Mouse (Mus musculus): Measurements from ENCODE around the gene Kif5c. TPM values are rescaled to one million over a fixed set of nuclear protein-coding genes. Genes with fewer than 3 reads are reported as not detected.

The Kif5c gene
- total RNA-seq, 2 experiments from 2014 or later, result 0.88 to 1.4 TPM

GRCm38 (mm10) chr2:49748628-49749342 is 129.7 kb downstream of the Kif5c start:
- DNase-seq, result peak; percentile 45

- no peak for DNase-seq
These were observed 130.9 kb downstream of the Kif5c start for GRCm38 (mm10) chr2:49749730-49750576.

- DNase-seq, result no peak
These were observed 132.6 kb downstream of the Kif5c start for GRCm38 (mm10) chr2:49751544-49752210.

- DNase-seq, result no peak
These were observed 133.1 kb downstream of the Kif5c start for GRCm38 (mm10) chr2:49752211-49752607.

GRCm38 (mm10) chr2:49753062-49753461 is 134.0 kb downstream of the Kif5c start:
- no peak for DNase-seq

GRCm38 (mm10) chr2:49755054-49755453 is 136.0 kb downstream of the Kif5c start:
- no peak for DNase-seq

GRCm38 (mm10) chr2:49757616-49758015 is 138.5 kb downstream of the Kif5c start:
- DNase-seq, result no peak

GRCm38 (mm10) chr2:49764331-49764946 is 145.3 kb downstream of the Kif5c start:
- DNase-seq, result peak; percentile 54

GRCm38 (mm10) chr2:49768916-49769315 is 149.8 kb downstream of the Kif5c start:
- DNase-seq, result no peak

- no peak for DNase-seq
These were observed 151.3 kb downstream of the Kif5c start for GRCm38 (mm10) chr2:49770440-49770839.

- DNase-seq, result no peak
These were observed 152.1 kb downstream of the Kif5c start for GRCm38 (mm10) chr2:49771172-49771571.

GRCm38 (mm10) chr2:49773194-49773931 is 154.3 kb downstream of the Kif5c start:
- DNase-seq, result no peak

- no peak for DNase-seq
These were observed 155.1 kb downstream of the Kif5c start for GRCm38 (mm10) chr2:49774180-49774579.

- no peak for DNase-seq
These were observed 156.1 kb downstream of the Kif5c start for GRCm38 (mm10) chr2:49775187-49775586.

- DNase-seq, result no peak
These were observed 156.6 kb downstream of the Kif5c start for GRCm38 (mm10) chr2:49775735-49776134.

GRCm38 (mm10) chr2:49776407-49776806 is 157.3 kb downstream of the Kif5c start:
- no peak for DNase-seq

- DNase-seq, result no peak
These were observed 168.4 kb downstream of the Kif5c start, which contains the start of gene Lypd6b for GRCm38 (mm10) chr2:49787376-49788050. Gene Lypd6b, plus strand, starts transcription at chr2:49787688.

- DNase-seq, result no peak
These were observed 168.9 kb downstream of the Kif5c start for GRCm38 (mm10) chr2:49788051-49788418.

- DNase-seq, result no peak
These were observed 169.5 kb downstream of the Kif5c start for GRCm38 (mm10) chr2:49788643-49789042.

- no peak for DNase-seq
These were observed 170.0 kb downstream of the Kif5c start for GRCm38 (mm10) chr2:49789078-49789477.

GRCm38 (mm10) chr2:49789504-49789903 is 170.4 kb downstream of the Kif5c start:
- no peak for DNase-seq

Data from heart, postnatal 4 days (tissue).